Comparison of ENCODE assay signal across 9 mouse cellular contexts in genomic region chr9:48707134-48707823, GRCm38 (mm10).
DNase-seq lines count a peak whose midpoint lies in the region; ATAC-seq and TF ChIP-seq lines count a peak whose summit lies in the region.
"Had no signal": no experiment of that assay in that cellular context is flagged by ENCODE, and none has a peak within 500 bp of the region (broad histone marks: within the 10 kb centered on the region; RNA-seq: fewer than 3 reads in every experiment).

No protein-coding gene starts in this region.

- TF ChIP-seq RAD21 in CH12.LX (IDR thresholded peaks at IDR 0.05; ENCODE audit: low read depth, low read length), result no peak

- no peaks in the 10 kb centered on the region for H3K27me3 ChIP-seq in CH12.LX (replicated peaks)
- no peaks in the 10 kb centered on the region; the same call in 1 of the 2 replicates for H3K27me3 ChIP-seq in lung, embryonic 15.5 days
- no peaks in the 10 kb centered on the region for H3K27me3 ChIP-seq in forebrain, embryonic 12.5 days

- WGBS in lung, embryonic 15.5 days, result 32% methylated on average over 14 of the region's 14 CpGs
- 79% methylated on average over 14 of the region's 14 CpGs for WGBS in forebrain, embryonic 12.5 days

- no peaks in the 10 kb centered on the region for H3K36me3 ChIP-seq in CH12.LX (replicated peaks in 1 of 2; ENCODE audit: control insufficient read depth in 1 of 2, insufficient read depth in 1 of 2, low read length in 1 of 2)
- H3K36me3 ChIP-seq in lung, embryonic 15.5 days, result no peaks in the 10 kb centered on the region
- no peaks in the 10 kb centered on the region for H3K36me3 ChIP-seq in forebrain, embryonic 12.5 days (replicated peaks)

- H3K9me3 ChIP-seq in CH12.LX (replicated peaks; ENCODE audit: low read length), result peaks cover 2% of the 10 kb centered on the region
- no peaks in the 10 kb centered on the region for H3K9me3 ChIP-seq in lung, embryonic 15.5 days
- no peaks in the 10 kb centered on the region for H3K9me3 ChIP-seq in forebrain, embryonic 12.5 days

- peak; percentile 27; the same call in 1 of the 2 replicates for ATAC-seq in lung, embryonic 15.5 days (ENCODE audit: borderline replicate concordance, extremely low read depth, low FRiP score, low TSS enrichment)
- ATAC-seq in forebrain, embryonic 12.5 days (ENCODE audit: low FRiP score), result no peak
- ATAC-seq: Patski had no signal

- no peak overlapping the region for H3K9ac ChIP-seq in CH12.LX (ENCODE audit: insufficient read depth, low read depth)
- H3K9ac ChIP-seq in lung, embryonic 15.5 days, result no peak overlapping the region
- no peak overlapping the region for H3K9ac ChIP-seq in forebrain, embryonic 12.5 days

- H3K79me2 ChIP-seq in CH12.LX (replicated peaks; ENCODE audit: control insufficient read depth, extremely low read depth, insufficient read depth, poor library complexity, severe bottlenecking), result no peaks in the 10 kb centered on the region

- peak; percentile 52 for TF ChIP-seq EP300 in CH12.LX (IDR thresholded peaks at IDR 0.05; ENCODE audit: low read length)

- DNase-seq in gastrocnemius, adult 18-20 months (ENCODE audit: low spot score), result peak; percentile 89
- no peak for DNase-seq in gastrocnemius, postnatal 10 days
- peak; percentile 50 for DNase-seq in CH12.LX (ENCODE audit: extremely low read depth)
- peak; percentile 61 to 65 for DNase-seq in gastrocnemius, adult 8-10 months (ENCODE audit: low spot score in 2 of 2)
- DNase-seq in right cerebral cortex, adult 18-20 months, result no peak
- no peak for DNase-seq in left cerebral cortex, adult 11 months (ENCODE audit: low spot score)

- H3K4me3 ChIP-seq in CH12.LX (replicated peaks in 1 of 3; ENCODE audit: low read depth in 2 of 3, low read length in 2 of 3, poor library complexity in 1 of 3), result no peak overlapping the region
- H3K4me3 ChIP-seq in lung, embryonic 15.5 days, result no peak overlapping the region
- no peak overlapping the region for H3K4me3 ChIP-seq in forebrain, embryonic 12.5 days (replicated peaks)

- TF ChIP-seq CTCF in CH12.LX (conservative IDR thresholded peaks at IDR 0.05 in 1 of 2, IDR thresholded peaks at IDR 0.05 in 1 of 2; ENCODE audit: low read depth in 2 of 2, low read length in 2 of 2), result no peak

- H3K4me1 ChIP-seq in CH12.LX (ENCODE audit: control insufficient read depth in 1 of 2, insufficient read depth in 2 of 2), result peaks cover 3 to 33% of the 10 kb centered on the region in 2 experiments; a peak in 3 of 4 replicates
- H3K4me1 ChIP-seq in lung, embryonic 15.5 days, result peaks cover 31% of the 10 kb centered on the region
- H3K4me1 ChIP-seq in forebrain, embryonic 12.5 days, result peaks cover 24% of the 10 kb centered on the region

- no peak for TF ChIP-seq POLR2A in CH12.LX (IDR thresholded peaks at IDR 0.05; ENCODE audit: low read depth, low read length)

- in situ Hi-C loops in CH12.LX (cut with MboI; ENCODE audit: low pct_ligation_motif_present, low pct_unique_long_range_greater_than_20kb, low sequenced_read_pairs), result no loop called here

- H3K27ac ChIP-seq in CH12.LX (ENCODE audit: insufficient read depth, low read depth), result no peak overlapping the region
- H3K27ac ChIP-seq in lung, embryonic 15.5 days, result peak overlapping the region; percentile 43; the same call in 1 of the 2 replicates
- H3K27ac ChIP-seq in forebrain, embryonic 12.5 days, result no peak overlapping the region

- no peak overlapping the region for H3K4me2 ChIP-seq in CH12.LX (ENCODE audit: insufficient read depth, low read depth, poor library complexity, severe bottlenecking)
- no peak overlapping the region for H3K4me2 ChIP-seq in lung, embryonic 15.5 days
- H3K4me2 ChIP-seq in forebrain, embryonic 12.5 days, result no peak overlapping the region

- dilution Hi-C loops in CH12.LX (cut with MboI; ENCODE audit: extremely low pct_ligation_motif_present, extremely low pct_unique_long_range_greater_than_20kb, low sequenced_read_pairs), result no loop called here

TF ChIP-seq in CH12.LX, 34 proteins besides CTCF, POLR2A, EP300 and RAD21:
- TF ChIP-seq SMC3 (IDR thresholded peaks at IDR 0.05; ENCODE audit: low read depth, low read length) (no peak), JUN (IDR thresholded peaks at IDR 0.05; ENCODE audit: insufficient read depth, low read depth, low read length) (peak; percentile 20; the same call in 1 of the 2 replicates), BHLHE40 (IDR thresholded peaks at IDR 0.05; ENCODE audit: low read depth, low read length) (0 out of 2 replicates have a peak, but pooled peaks have one; percentile 22), USF1 (IDR thresholded peaks at IDR 0.05; ENCODE audit: low read depth, low read length) (no peak), IRF4 (IDR thresholded peaks at IDR 0.05; ENCODE audit: low read depth, low read length) (no peak), ZNF384 (IDR thresholded peaks at IDR 0.05; ENCODE audit: low read depth, low read length) (peak; percentile 94), PAX5 (IDR thresholded peaks at IDR 0.05; ENCODE audit: low read length) (no peak), ZKSCAN1 (IDR thresholded peaks at IDR 0.05; ENCODE audit: borderline replicate concordance, low read depth, low read length) (no peak), MEF2A (IDR thresholded peaks at IDR 0.05; ENCODE audit: borderline replicate concordance, low read depth, low read length) (no peak), ZMIZ1 (IDR thresholded peaks at IDR 0.05; ENCODE audit: low read depth, low read length) (no peak), CHD1 (IDR thresholded peaks at IDR 0.05; ENCODE audit: low read depth, low read length) (no peak), JUND (conservative IDR thresholded peaks at IDR 0.05; ENCODE audit: low read depth, low read length) (peak; percentile 57; the same call in 1 of the 2 replicates), MAX (IDR thresholded peaks at IDR 0.05; ENCODE audit: low read length) (no peak), POLR2AphosphoS2 (IDR thresholded peaks at IDR 0.05; ENCODE audit: low read depth, low read length) (no peak), CHD2 (IDR thresholded peaks at IDR 0.05; ENCODE audit: low read length) (0 out of 2 replicates have a peak, but pooled peaks have one; percentile 16), TCF12 (IDR thresholded peaks at IDR 0.05; ENCODE audit: low read depth, low read length) (no peak), MAFK (IDR thresholded peaks at IDR 0.05; ENCODE audit: insufficient replicate concordance, low read length) (no peak), E2F4 (IDR thresholded peaks at IDR 0.05; ENCODE audit: insufficient replicate concordance, low read depth, low read length) (no peak), MAZ (IDR thresholded peaks at IDR 0.05; ENCODE audit: low read depth, low read length) (no peak), HCFC1 (IDR thresholded peaks at IDR 0.05; ENCODE audit: low read depth, low read length) (no peak), RCOR1 (conservative IDR thresholded peaks at IDR 0.05; ENCODE audit: low read depth, low read length) (no peak), NRF1 (IDR thresholded peaks at IDR 0.05; ENCODE audit: low read depth, low read length) (no peak)

Comparison
In these comparisons a context has a peak if more than half of its experiments do, and no peak if none do; other contexts are left out.
1. DNase-seq: peak in gastrocnemius, adult 18-20 months (single experiment), CH12.LX (single experiment) and gastrocnemius, adult 8-10 months (2 of 2); none in gastrocnemius, postnatal 10 days (single experiment), right cerebral cortex, adult 18-20 months (single experiment) and left cerebral cortex, adult 11 months (single experiment).